Mouse (Mus musculus): Measurements from ENCODE around the gene Adgrb3.

Adgrb3 gene

GRCm38 (mm10) chr1:25281471-25281870 is 548.0 kb downstream of the Adgrb3 start:
- no peak for DNase-seq (ENCODE audit: low spot score in 2 of 2)

GRCm38 (mm10) chr1:25250562-25250961 is 578.9 kb downstream of the Adgrb3 start:
- DNase-seq (ENCODE audit: low spot score in 2 of 2) = no peak

GRCm38 (mm10) chr1:25242436-25242835 is 587.1 kb downstream of the Adgrb3 start:
- DNase-seq (ENCODE audit: low spot score in 2 of 2) = no peak

DNA sequence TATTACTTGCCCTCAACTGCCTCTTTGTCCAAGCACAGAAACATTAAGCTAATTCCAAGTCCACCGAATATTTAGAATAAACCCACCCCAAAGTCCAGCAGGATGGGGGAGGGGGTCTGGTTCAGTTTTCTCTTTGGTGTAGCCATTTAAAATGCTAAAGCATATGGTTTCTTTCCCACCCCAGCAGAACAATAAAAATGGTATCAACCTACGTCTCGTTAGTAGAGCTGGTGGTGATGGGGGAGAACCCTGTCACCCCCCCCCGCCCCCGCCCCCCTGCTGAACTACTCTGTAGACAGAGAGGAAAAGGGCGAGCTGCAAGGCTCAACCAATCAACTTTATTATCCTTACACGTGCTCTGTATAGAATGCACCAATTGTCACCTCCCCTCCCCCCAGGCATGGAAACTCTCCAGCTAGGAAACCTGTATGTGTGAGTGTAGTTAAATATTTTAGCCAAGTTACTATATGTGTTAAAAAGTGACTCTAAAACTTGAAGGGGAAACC is 600.2 kb downstream of the Adgrb3 start:
- no peak for DNase-seq (ENCODE audit: low spot score in 2 of 2)

GRCm38 (mm10) chr1:25228381-25229244 is 600.9 kb downstream of the Adgrb3 start:
- DNase-seq (ENCODE audit: low spot score in 2 of 2) = no peak

- DNase-seq (ENCODE audit: low spot score in 2 of 2) = no peak
Measured at GRCm38 (mm10) chr1:25227880-25228279, 601.6 kb downstream of the Adgrb3 start.

- DNase-seq (ENCODE audit: low spot score in 2 of 2) = no peak
Measured at GRCm38 (mm10) chr1:25204636-25205035, 624.9 kb downstream of the Adgrb3 start.

DNA sequence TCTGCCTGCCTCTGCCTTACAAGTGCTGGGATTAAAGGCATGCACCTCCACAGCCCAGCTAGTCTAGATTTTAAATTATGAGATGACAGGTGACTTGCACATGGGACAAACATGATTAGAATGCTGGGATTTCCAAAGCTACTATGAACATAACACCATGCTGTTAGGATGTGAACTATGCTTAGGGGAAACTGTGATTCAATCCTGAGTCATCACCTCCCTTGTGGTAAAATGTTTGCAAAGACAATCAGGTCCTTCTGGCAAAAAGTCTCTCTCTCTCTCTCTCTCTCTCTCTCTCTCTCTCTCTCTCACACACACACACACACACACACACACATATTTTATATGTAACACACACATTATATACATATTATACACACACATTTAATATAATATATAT is 630.1 kb downstream of the Adgrb3 start:
- no peak for DNase-seq (ENCODE audit: low spot score in 2 of 2)

DNA sequence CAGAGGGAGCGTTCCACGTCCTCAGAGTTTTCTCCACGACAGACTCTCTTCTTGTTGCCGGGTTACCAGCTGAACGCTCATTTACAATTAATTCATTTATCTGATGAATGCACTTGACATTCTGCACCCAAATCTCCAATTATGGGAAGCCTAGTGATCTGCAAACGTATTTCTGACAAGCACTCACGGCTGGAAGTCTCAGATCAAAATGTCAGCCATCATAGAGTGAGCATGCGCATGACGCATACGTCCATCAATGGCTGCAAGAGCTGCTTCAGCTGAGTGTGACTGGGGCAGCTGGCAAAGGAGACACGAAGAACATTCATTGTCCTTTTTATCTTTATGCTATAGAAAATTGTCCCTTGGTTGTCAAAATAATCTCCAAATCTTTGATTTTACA is 637.5 kb downstream of the Adgrb3 start:
- no peak for DNase-seq (ENCODE audit: low spot score in 2 of 2)

GRCm38 (mm10) chr1:25189261-25189660 is 640.2 kb downstream of the Adgrb3 start:
- DNase-seq (ENCODE audit: low spot score in 2 of 2) = no peak

DNA sequence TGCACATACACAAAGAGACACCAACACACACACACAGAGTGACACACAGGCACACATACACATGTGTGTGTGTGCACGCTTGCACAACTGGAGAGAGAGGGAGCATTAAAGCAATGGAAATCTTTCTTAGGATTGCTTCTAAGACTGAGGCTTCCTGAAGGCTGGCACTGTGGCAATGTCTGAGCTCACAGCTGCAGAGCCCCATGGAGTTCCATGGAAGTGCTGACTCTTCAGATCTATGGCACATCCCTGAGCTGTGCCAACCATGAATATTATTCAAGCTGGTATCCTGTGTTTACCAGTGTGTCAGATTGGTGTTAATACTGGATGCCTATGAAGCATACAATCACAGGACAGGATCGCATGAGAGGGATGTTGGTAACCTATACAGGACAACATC is 643.6 kb downstream of the Adgrb3 start:
- no peak for DNase-seq (ENCODE audit: low spot score in 2 of 2)

DNA sequence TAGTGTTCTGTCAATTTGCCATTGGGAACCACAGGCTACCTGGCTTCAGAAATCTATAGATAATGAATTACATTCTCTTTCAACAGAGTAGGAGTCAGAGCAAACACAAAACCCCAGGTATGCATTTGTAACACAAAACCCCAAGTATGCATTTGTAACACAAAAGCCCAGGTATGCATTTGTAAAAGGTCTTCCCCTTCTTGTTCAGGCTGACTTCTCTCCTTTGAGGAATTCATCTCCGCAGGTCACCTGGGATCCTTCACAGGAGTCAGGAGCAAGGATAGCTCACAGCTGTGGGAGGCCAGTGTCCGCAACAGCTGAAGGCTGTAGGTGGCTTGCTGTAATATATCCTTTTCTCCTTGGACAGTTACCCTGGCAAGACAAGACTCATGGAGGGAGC is 647.6 kb downstream of the Adgrb3 start:
- DNase-seq (ENCODE audit: low spot score in 2 of 2) = no peak

DNA sequence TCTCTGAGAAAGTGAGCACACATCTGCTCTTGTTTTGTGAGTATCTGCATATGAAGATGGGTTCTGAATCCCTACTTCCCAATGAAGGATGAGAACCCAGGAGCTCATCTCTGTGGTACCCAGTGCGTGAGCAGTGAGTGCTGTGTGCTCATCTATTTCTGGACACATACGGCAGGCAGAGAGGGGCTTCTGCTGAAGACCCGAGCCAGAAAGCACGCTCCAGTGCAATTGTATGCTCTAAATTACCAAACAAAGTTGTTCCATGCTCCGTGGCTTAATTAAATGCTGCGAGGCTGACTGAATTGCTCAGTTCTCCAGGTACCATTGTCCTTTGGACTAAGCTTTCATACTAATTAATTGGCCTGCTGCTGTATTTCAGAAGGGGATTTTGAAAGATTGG is 648.9 kb downstream of the Adgrb3 start:
- DNase-seq (ENCODE audit: low spot score in 2 of 2) = no peak

DNA sequence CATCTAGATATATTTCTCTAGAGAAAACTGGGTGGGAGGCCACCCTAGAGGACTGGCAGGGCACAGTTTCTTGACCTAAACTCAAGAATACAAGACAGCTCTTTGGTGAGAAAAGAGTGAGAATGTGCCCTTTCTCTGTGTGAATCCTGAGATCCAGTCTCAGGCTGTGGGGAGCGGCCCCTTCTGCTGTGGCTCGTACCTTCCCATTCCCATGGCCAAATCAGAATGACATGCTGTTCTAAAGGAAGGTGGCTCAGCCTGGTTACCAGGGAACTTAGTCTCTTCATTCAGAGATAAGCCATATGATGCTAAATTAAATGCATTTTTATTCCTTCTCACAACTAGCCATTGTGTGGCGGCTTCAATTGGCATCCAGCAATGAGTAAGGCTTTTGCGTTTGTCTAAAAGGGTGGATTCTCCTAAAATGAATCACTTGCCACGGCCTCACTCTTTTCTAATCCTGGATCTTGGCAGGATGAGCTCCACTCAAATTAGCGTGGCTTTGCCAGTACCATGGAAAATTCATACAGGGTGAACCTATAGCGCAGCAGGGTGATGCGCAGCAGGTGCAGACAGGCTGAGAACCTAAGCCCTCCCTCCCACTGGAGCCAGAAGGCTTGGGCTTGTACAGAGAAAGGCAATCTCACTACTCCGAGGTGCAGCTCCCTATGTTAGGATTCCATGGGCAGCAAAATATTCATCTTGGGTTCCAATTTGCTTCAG is 649.5 kb downstream of the Adgrb3 start:
- DNase-seq (ENCODE audit: low spot score in 2 of 2) = no peak

DNA sequence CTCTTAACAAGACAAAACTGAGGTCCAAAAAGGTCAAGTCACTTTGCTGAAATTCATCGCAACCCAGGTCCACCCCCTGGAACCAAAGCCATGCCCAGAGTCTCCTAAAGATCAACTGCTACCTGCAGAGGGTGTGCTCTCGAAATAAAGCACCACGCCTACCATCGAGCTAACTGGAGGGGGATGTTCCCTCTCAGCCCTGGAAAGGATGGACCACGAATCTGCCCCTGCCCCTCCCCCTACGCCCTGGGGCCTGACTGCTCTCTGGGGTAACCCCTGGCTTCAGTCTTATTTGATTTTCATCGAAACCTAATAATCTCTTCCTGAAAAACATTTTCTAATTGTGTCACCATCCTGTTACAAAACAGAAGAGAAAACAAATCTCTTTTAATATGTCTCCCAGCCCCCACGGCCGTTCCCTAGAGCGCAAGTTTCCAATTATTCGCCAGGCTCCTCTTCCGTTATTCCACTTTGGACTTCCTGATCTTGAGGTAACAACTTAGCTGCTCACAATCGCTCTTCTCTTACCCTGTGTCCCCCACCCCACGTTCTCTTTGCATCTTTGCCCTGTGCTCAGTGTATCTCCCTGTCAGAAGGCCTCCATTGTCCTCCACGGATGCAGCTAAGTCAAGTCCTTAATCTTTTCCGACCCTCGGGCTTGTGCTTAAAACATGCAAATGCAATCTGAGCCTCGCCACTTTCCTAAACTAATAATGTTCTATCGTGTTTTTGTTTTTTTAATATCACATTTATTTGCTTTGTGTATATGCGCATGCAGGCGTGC is 651.0 kb downstream of the Adgrb3 start:
- no peak for DNase-seq (ENCODE audit: low spot score in 2 of 2)

GRCm38 (mm10) chr1:25167120-25167519 is 662.4 kb downstream of the Adgrb3 start:
- DNase-seq (ENCODE audit: low spot score in 2 of 2) = no peak

DNA sequence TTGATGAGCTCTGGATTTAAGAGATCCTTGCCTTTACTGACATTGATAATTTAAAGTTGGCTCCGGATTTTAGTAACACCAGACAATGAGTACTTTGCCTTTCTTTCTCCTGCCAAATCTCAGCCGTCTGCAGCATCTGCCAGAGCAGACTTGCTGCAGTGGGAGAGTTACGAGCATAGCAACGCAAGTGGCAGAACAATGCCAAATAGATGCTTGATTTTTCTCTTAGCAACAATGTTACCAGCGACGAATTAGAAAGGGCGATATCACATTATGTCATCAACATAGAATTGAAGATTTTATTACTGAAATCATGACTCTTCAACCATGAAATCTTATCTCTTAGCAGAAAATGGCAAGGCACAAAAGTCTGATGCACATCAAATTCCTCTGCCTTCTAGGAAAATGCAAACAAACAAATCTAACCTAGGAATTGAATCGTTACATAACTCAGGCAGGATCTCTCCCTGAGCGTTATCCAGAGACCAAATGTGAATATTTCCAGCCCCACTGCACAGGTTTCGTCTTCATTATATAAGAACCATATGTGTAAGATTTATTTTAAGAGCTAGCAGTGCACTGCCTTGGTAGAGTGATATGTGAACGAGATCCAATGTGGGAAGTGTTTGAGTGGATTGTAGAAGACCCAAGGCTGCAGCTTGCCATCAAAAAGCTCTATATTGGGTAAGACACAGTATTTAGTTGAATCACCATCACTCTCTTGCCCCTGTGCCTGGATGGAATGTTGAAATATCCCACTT is 663.3 kb downstream of the Adgrb3 start:
- DNase-seq (ENCODE audit: low spot score in 2 of 2) = no peak

- no peak for DNase-seq (ENCODE audit: low spot score in 2 of 2)
Measured at GRCm38 (mm10) chr1:25163561-25163960, 665.9 kb downstream of the Adgrb3 start.

DNA sequence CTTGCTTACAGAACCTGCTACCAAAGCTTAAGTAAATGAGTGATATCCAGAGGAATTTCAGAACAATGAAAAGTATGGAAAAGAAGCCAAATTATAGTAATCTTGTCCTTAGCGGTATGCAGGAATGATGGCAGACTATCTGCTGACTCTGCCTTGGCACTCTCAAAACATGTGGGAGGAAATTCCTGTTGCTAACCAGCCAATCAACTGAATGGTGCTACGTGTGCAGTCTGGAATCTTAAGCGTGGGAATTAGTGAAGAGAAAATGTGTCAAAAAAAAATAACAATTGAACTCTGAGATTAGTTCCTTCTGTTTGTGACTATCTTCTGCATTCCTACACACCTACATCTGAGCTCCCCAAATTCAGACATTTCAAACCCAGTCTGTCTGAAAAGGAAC is 683.3 kb downstream of the Adgrb3 start:
- no peak for DNase-seq (ENCODE audit: low spot score in 2 of 2)

DNA sequence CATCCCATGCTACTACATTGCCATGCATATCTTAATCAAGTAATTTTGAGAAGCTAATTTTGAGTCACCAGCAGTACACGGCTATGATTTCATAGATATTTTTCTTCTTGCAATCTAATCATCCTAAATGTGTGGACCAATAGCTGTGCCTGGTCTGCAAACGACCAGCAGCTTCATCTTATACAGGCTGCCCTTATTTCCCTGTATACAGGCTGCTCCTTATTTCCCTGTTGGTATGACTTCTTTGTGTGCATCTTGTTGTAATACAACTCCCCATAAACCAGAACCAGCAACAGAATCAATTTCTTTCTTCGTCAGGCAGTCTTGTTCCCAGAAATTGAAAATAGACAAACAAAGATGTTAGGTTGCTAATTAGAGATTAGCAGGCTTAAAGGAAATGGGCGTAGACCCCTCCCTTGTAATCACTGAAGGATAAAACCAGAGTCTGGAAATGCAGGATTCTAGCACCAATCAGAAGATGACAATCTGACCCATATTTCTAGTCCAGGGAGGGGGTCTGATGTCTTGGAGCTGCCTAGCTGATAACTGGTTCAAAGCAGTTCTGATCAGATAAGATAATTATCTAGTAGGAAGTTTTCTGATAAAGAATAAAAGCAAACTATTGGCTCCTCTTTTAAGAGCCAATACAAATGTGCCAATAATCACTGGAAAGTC is 697.2 kb downstream of the Adgrb3 start:
- no peak for DNase-seq (ENCODE audit: low spot score in 2 of 2)

DNA sequence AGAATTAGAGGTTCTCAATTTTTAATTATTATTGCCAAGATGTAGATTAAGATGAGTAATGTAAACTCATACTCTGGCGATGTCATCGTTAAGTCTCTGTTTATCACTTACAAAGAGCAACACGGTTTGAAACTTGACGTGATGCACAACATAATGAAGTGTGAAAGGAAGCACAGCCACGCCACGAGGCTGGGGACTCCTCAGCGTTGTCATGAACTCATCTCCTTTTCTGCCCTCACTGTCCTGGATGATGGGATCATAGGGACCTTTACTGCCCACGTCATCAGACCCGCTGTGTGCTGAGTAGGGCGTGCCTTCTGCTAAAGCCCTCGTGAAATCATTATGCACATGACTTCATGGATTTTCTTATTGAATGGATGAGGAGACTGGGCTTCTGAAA is 714.0 kb downstream of the Adgrb3 start:
- no peak for DNase-seq (ENCODE audit: low spot score in 2 of 2)
